Mouse (Mus musculus): ENCODE data around the gene Adamts2.
A peak's percentile ranks its signal among the peaks of the same experiment; 100 is the strongest.

Adamts2 gene

GRCm38 (mm10) chr11:50845951-50846350 lies 244.1 kb downstream of the Adamts2 start:
- DNase-seq (ENCODE audit: low spot score in 2 of 2), result no peak

DNA sequence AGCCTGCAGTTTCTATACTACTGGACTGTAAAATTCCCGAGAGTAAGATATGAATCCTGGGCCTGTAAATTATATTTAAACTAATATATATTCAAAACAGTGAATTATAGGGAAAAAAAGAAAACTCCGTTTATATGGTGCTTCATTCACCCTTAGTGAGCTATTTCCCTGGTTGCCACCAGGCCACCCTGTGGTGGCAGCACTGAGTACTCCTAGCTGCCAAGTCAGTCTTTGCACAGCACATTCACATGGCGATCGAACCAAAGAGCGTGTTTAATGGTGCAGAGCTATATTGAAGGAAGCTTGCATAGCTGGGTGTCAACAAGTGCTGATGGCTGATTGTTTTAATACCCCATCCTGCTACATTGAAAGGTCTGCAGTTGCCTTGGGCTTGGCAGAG lies 245.2 kb downstream of the Adamts2 start:
- no peak for DNase-seq (ENCODE audit: low spot score in 2 of 2)

DNA sequence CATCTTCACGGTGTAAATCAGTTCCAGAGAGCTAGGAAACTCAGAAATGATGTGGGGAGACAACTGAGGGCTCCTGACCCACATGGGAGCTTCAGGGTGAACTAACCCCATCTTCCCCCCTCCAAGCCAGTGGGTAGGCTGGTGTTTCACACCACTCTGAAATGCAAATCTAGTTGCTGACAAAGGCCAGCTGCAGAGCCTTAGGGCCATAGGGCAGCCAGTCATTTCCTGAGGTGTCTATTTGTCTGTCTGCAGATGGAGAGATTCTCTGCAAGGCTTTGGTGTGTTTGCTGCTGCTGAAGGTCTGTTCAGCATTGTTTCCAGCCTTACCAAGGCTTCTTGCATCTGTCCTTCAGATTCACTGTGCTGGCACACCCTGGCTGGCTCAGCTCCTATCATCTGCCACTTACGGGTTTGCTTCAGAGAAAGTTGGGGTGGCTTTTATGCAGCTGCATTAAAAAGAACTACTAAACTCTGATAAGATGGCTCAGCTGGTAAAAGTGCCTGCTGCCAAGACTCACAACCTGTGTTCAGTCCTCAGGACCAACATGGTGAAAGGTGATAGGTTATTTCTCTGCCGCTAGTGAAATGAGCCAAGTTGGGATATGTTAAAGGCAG lies 246.7 kb downstream of the Adamts2 start:
- DNase-seq (ENCODE audit: low spot score in 2 of 2), result no peak

- DNase-seq (ENCODE audit: low spot score in 2 of 2), result peak in 1 of 2 experiments; percentile 24
These were observed 247.4 kb downstream of the Adamts2 start for GRCm38 (mm10) chr11:50849310-50849709.

DNA sequence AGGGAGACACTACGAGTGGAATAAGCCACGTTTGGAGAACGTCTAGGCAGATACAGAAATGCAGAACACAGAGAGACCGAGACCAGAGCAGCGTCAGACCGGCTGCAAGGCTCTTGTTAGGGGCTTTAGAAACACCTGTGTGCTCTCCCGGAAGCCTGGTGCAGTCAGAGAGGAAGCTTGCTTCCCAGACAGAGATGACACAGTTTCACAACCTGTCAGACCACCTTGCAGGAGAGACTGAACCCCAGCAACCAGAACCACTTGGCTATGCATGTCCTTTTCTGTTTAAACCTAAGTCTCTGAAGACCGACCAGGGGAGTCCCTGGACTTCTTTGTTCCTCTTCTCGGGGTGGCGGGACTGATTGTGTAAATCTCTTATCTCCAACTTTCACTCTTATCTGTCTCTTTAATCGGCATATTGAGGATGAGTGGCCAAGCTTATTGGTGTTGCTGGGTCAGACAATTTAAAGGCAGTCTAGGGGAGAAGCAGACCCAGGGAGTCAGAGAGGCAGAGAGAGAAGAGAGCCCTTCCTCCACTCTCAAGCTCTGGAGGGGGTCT lies 248.4 kb downstream of the Adamts2 start, which contains the start of gene Grm6:
Gene Grm6, plus strand, starts transcription at position 509 of the 559 bp plus-strand sequence.
- DNase-seq (ENCODE audit: low spot score in 2 of 2), result peak in 1 of 2 experiments; percentile 51

DNA sequence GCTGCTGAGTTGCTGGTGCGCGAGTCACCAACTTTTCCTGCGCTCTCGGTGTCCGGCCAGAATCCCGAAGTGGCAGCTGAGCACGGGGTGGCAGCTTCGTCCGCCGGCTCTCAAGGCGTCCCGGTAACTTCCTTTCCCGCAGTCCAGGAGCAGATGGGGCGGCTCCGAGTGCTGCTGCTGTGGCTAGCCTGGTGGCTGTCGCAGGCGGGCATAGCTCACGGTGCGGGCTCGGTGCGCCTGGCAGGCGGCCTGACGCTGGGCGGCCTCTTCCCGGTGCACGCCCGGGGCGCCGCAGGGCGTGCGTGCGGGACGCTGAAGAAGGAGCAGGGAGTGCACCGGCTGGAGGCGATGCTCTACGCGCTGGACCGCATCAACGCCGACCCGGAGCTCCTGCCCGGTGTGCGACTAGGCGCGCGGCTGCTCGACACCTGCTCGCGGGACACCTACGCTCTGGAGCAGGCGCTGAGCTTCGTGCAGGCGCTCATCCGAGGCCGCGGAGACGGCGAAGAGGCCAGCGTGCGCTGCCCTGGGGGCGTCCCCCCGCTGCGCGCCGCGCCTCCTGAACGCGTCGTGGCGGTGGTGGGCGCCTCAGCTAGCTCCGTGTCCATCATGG lies 249.2 kb downstream of the Adamts2 start:
- peak in 1 of 2 experiments; percentile 14 for DNase-seq (ENCODE audit: low spot score in 2 of 2)
